Mouse (Mus musculus): ENCODE data around the gene Gm44503.

Gene Gm44503

GRCm38 (mm10) chr9:72958521-72959450 is at the start of gene Gm44503, which contains the start of gene Dyx1c1:
Gm44503 (plus strand) TSS chr9:72958852.
Dyx1c1 (plus strand) TSS chr9:72958785.
- peak; percentile 85 for DNase-seq

DNA sequence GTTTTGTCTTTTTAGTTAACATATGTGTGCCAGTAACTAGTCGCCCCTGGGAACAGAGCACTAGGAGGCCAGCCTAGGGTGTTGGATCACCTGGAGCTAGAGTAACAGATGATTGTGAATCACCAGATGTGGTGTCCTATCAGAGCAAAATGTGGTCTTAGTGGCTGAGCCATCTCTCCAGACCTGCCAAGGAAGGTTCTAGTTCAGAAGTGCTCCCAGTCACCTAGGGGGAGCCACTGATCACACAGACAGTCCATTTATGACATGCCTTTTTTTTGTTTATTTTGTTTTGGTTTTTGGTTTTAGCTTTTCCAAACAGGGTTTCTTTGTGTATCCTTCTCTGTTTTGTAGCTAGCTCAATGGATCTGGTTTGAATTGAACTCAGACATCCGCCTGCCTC is 47.3 kb upstream of the Gm44503 start:
- no peak for DNase-seq

DNA sequence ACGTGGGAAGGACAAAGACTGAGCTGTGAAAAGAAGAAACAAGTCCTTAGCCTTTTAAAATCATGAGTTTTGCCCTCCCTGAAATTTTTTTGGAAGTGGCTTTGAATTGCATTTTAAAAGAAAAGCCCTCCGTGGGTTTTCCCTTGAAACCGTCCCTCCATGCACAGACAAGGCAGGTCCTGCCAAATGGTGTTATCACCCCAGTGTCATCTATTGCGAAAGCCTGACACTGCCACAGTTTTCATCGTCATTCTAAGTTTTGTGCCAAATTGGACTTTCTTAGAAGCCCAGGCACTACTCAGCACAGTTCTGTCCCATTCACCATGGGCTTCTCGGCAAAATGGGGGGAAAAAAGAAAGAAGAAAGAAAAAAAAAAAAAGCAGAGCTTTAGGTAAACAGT is 45.1 kb upstream of the Gm44503 start:
- DNase-seq = no peak

GRCm38 (mm10) chr9:72915728-72916127 is 42.9 kb upstream of the Gm44503 start:
- no peak for DNase-seq

DNA sequence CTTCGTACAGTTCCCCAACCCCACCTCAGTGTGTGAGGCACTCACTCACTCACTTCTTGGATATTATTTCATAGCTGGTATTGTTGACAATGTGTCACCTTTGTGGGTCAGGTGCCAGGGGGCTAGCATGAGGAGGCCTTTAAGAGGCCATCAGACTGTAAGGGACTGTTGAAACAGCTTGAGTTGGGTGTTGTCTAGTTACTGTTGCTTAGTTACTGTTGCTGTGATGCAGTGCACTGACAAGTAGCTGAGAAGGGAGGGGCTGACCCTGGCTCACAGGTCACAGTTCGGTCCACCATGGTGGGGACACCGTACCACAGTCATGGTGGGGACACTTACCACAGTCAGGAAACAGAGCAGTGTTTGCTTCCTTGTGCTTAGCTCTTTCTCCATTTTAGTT is 35.6 kb upstream of the Gm44503 start:
- DNase-seq = no peak

DNA sequence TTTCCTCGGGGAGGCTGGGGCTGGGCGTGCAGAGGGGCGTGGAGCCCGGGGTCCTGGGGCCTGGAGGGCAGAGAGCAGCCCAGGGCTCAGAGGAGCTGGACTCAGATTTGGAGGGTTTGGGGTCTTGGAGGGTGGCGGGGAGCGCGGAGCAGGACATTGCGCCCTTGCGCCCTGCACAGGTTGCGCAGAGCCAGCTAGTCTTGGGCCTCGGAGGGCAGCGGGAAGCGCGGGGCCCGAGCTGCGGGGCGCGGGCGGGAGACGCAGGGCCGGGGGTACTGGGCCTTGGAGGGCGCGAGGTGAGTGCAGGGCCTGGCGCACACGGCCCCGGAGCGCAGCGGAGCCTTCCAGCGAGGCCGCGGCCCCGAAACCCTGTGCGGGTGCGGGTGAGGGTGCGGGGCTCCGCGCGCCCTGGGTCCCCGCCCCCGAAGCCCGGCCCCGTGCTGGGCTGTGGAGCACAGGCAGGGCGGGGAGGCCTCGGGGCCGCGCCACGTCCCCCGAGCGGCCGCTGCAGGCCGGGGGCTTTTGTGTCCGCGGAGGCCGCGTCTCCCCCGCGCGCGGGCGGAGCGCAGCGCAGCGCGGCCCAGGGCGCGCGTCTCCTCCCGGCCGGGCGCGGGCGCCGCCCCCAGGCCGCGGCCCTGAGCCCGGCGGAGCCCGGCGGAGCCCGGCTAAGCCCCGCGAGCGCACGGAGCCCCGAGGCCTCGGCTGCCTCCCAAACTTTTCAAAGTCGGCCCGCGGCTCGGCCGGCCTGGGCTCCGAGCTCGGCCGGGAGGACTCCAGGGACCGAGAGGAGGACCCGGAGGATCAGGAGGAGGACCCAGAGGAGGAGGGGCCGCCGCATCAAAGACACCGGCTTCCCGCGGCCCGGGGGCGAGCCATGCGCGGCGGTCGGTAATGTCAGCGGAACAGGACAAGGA is 33.4 kb upstream of the Gm44503 start, which contains the start of gene Pygo1:
Pygo1 (plus strand) TSS at position 625 of the 914 bp plus-strand sequence.
- DNase-seq = peak; percentile 28

DNA sequence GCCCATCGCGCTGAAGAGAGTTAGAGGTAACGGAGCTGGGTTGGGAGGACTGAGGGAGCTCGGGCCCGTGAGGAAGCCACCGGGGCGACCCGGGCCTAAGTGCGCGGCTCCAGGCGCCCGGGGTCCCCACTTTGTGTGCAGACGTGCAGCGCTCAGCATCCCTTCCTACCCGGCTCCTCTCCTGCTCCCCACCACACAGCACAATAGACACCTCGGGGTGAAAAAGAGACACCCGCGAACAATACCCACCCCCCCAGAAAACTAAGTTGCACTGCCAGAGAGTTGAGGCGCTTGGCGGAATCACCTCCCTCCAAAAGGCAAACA is 32.8 kb upstream of the Gm44503 start:
- no peak for DNase-seq

DNA sequence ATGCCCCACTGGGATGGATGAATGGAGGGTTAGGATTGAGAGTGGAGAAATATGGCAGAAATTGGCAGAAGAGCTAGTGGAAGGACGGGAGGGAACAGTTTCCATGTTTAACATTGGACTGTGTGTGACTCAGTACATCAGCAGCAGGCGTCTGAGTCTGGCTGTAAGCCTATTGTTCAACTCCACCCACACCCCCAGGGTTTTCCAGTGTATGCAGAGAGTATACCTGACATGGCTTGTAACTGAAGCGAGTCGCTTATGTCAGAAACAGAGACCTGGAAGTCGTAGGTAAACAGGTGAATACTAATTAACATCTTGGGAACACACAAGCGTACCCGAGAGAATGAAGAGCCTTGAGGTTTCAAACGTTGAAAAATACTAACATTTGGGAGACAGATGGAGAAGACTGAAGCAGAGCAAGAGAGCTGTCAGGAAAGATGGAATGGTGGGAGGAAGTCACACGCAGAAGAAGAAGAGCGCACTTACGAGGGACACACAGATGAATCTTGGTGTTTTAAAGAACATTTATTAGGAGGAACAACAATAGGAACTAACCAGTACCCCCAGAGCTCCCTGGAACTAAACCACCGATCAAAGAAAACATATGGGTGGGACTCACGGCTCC is 27.4 kb upstream of the Gm44503 start:
- no peak for DNase-seq

- no peak for DNase-seq
Observed at GRCm38 (mm10) chr9:72935309-72935708, 23.3 kb upstream of the Gm44503 start.

DNA sequence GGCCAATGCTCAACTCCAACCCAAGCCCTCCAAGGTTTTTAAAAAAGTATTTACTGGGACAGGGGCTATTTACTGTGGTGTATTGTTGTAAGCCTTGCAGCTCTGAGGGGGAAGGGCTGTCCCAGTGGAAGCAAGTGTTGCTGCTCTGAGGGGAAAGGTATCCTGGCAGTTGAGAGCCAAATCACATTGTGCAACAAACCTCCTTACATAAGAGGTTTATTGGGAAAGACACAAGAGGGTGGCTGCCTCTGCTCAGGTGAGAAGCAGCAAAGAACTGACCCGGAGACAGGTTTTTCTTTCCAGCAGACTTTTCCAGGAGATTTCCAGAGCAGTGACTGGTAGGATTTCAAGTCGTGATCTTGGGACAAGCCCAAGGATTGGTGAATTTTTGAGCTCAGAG is 22.4 kb upstream of the Gm44503 start:
- no peak for DNase-seq

DNA sequence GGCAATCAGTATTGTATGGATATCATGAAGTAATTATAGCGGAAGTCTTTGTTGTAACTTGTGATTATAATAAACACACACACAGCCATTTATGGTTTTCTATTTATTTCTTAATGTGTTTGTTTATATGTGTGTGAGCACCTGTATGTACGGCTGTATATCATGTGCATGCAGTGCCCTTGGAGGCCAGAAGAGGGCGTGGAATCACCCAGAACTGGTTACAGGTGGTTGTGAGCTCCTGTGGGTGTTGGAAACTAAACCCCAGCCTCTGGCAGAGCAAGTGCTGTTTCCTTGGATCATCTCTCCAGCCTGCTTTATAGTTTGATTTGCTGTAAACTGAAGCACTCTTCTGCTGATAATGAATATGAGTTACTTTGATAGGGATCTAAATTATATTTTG is 15.2 kb upstream of the Gm44503 start:
- DNase-seq = peak; percentile 16

- no peak for DNase-seq
Observed at GRCm38 (mm10) chr9:72944286-72944685, 14.4 kb upstream of the Gm44503 start.

GRCm38 (mm10) chr9:72947010-72947409 is 11.6 kb upstream of the Gm44503 start:
- DNase-seq = no peak

- DNase-seq = peak; percentile 29
Observed at GRCm38 (mm10) chr9:72949572-72949971, 9.1 kb upstream of the Gm44503 start.

GRCm38 (mm10) chr9:72954746-72955145 is 3.9 kb upstream of the Gm44503 start:
- peak; percentile 36 for DNase-seq

DNA sequence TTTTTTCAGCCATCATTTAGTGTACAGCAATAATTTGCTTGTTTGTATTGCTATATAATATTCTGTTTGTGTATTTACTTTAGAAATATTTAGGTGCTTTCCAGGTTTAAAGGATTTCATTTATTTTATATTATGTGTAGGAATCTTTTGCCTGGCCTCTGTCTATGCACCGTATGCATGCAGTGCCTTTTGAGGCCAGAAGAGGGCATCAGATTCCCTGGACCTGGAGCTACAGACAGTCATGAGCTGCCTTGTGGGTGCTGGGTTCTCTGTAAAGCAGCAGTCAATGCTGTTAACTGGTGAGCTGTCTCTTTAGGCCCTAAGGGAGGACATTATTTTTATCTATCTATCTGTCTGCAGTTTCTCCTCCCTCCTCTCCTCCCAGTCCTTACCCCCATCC is 3.1 kb upstream of the Gm44503 start:
- peak; percentile 70 for DNase-seq

DNA sequence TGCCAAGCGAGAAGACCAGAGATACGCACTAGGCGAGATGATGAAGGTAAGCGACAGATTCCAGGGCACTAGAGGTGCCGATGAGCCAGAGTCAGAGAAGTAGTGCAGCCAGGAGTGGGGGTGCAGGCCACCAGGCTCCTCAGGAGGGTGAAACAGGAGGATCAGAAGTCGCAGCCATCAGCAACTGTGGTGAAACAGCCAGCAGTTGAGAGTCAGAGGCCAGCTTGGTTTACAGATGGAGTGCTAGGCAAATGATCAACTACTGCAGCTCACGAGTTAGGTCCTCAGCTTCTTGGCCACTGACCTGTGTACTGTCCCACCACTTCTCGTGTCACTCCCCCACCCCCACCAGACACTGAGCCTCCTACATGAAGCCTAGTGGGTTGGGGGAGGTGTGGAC is 2.7 kb downstream of the Gm44503 start:
- no peak for DNase-seq

DNA sequence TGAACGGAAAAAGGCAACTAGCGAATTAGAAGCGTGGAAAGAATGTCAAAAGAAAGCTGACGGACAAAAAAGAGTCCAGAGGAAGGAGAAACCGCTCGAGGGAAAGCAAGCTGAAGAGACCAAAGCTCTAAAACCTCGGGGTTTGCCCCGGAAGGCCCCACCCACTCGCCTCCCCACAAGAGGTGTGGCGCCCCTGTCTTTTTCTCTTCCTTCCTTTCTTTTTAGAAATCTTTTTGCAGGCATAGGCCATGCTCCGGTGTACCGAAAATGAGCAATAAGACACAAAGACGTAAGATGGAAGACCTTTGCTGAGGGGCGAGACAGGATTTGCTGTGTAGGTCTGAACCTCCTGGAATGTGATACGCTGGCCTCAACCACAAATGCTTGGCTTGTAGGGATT is 3.3 kb downstream of the Gm44503 start:
- peak; percentile 82 for DNase-seq

GRCm38 (mm10) chr9:72968349-72969061 is 9.9 kb downstream of the Gm44503 start:
- DNase-seq = peak; percentile 62

DNA sequence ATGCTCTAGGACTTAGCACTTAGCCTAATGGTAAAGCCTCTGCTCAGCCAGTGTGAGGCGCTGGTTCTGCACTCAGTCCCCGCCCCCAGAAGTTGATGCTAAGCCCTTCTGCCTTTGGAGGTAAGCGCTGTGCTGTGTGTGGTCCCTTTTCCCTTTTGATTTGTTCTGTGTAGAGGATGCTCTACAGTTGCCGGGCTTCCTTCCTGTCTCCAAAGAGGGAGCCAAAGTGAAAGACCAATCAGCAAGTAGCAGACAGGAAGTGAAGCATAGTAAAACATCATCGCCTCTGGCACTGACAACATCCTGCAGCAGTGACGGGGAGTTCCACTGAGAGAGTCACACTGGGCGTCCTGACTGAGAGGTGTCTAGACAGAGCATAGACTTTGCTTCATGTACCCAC is 11.2 kb downstream of the Gm44503 start:
- DNase-seq = peak; percentile 39

GRCm38 (mm10) chr9:72972435-72972834 is 13.8 kb downstream of the Gm44503 start:
- no peak for DNase-seq

- no peak for DNase-seq
Observed at GRCm38 (mm10) chr9:72972984-72973383, 14.3 kb downstream of the Gm44503 start.

DNA sequence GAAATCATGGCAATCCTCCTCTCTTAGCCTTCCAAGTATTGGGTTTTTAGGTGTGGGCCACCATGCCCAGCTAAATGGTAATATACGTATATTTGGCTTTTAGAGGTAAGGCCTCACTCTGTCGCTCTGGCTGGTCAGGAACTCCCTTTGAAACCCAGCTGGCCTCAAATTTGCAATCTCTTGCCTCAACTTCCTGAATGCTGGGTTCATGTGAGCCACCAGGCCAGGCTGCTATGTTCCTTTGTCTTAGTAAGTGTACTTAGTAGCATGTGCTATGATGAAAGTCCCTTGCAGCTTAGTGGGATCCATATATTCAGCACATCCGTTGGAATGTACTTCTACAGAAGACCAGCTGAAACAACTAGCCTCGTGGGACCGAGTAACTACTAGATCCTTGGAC is 16.1 kb downstream of the Gm44503 start:
- DNase-seq = no peak
